Mouse (Mus musculus) adrenal gland, postnatal 36 days (tissue): Measurements from ENCODE around the gene Cnbp. TPM values are rescaled to one million over a fixed set of nuclear protein-coding genes. Genes with fewer than 3 reads are reported as not detected.

ENCODE experiments used
- DNase-seq, 2 experiments: peaks; one replicate each; pipeline ENCODE4 v3.0.0; 2021; ENCODE audit warnings: mixed read lengths in 1 of 2
- long read RNA-seq, 2 experiments: library from polyadenylated mRNA; stranded (forward); transcript quantifications; one replicate each; pipeline ENCODE4 v2.0.0; 2021; ENCODE audit warnings: borderline sequencing depth in 2 of 2
- total RNA-seq, 2 experiments: library from RNA; stranded (reverse); gene quantifications; 2 replicates each; pipeline ENCODE4 v1.2.3; 2021

Gene Cnbp
- total RNA-seq = 100 to 1,000 TPM; 448 to 491 TPM
- long read RNA-seq, experiment 1, transcript Cnbp-201 (5 exons, 2,178 nt) = minor isoform, 142 of 940 reads
- long read RNA-seq, experiment 1, transcript Cnbp-203 (5 exons, 1,661 nt) = minor isoform, 237 of 940 reads
- long read RNA-seq, experiment 1, transcript Cnbp-208 (5 exons, 2,175 nt) = major isoform, 405 of 940 reads
- long read RNA-seq, experiment 1, transcript Cnbp-209 (5 exons, 1,614 nt) = minor isoform, 22 of 940 reads
- long read RNA-seq, experiment 1, partial matches to known transcripts = 9 of 940 reads
- long read RNA-seq, experiment 1, other reads (novel, unspliced or antisense) = 121 of 940 reads
- long read RNA-seq, experiment 2, transcript Cnbp-201 (5 exons, 2,178 nt) = minor isoform, 28 of 240 reads
- long read RNA-seq, experiment 2, transcript Cnbp-203 (5 exons, 1,661 nt) = minor isoform, 66 of 240 reads
- long read RNA-seq, experiment 2, transcript Cnbp-208 (5 exons, 2,175 nt) = major isoform, 104 of 240 reads
- long read RNA-seq, experiment 2, partial matches to known transcripts = 2 of 240 reads
- long read RNA-seq, experiment 2, other reads (novel, unspliced or antisense) = 36 of 240 reads

DNA sequence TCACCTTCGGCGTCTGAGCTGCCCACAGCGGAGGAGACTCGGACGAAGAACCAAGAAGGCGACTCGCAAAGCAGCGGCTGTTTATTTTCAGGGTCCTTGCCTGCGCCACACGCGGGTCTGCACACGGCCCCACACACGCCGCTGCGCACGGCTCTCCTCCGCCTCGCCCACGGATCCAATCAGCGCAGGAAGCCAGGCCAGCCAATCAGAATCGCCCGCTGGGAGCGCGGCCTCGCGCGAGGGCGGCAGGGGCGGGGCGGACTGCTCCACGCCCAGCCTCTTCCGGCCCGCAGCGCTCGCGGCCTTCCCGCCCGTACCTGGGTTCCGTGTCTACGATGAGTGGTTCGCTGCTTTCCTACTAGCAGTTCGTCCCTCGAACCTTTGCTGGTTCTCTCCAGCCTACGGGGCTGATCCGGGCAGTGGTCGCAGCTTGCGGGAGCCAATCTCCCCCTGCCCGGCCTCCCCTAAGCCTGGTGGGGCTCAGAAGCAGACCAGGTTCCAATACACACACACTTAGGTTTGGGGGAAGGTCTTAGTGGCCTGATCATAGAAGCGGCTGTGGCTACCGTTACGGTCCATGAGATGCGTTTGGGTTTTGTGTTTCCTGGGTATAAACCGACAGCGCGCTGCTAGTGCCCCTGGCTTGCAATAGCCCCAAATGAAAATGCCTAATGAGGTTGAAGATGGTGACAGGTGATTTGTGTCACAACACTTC is at the start of gene Cnbp:
Gene Cnbp, minus strand, starts transcription at position 207 of the 715 bp plus-strand sequence.
- DNase-seq = peak; percentile 98 to 99

DNA sequence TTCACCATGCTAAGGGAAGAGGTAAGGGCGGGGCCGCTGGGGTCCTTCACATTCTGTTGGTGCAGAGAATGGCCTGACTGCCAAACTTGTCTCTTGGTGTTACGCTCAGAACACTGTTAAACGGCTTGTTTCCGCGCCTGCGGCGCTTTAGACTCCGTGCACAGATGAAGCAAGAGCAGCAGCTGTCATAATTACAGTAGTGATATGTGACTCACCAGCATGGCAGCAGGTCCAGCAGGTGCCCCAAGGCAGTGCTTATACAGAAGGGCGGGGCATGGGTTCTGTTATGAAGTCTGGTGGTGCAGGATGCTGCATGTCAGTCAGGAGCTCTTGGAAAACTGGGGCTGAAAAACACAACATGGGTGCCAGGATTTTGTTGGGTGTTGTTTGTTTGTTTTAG is 47.1 kb upstream of the Cnbp start:
- peak in 1 of 2 experiments; percentile 21 for DNase-seq

DNA sequence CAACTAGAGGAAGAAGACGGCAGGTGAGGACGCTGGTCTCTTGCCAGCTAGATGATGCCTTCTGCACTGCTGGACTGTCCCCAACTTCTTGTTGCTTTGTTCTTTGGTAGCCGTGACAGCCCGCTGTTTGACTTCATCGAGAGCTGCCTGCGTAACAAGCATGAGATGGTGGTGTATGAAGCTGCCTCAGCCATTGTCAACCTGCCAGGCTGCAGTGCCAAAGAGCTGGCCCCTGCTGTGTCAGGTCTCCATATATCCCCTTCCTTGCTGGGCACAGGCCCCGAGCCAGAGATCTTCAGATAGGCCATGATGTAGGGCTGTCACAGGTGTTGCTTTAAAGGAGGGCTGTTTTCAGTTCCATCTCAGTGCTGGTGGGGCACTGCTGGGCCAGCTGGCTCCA is 43.0 kb upstream of the Cnbp start:
- no peak for DNase-seq

DNA sequence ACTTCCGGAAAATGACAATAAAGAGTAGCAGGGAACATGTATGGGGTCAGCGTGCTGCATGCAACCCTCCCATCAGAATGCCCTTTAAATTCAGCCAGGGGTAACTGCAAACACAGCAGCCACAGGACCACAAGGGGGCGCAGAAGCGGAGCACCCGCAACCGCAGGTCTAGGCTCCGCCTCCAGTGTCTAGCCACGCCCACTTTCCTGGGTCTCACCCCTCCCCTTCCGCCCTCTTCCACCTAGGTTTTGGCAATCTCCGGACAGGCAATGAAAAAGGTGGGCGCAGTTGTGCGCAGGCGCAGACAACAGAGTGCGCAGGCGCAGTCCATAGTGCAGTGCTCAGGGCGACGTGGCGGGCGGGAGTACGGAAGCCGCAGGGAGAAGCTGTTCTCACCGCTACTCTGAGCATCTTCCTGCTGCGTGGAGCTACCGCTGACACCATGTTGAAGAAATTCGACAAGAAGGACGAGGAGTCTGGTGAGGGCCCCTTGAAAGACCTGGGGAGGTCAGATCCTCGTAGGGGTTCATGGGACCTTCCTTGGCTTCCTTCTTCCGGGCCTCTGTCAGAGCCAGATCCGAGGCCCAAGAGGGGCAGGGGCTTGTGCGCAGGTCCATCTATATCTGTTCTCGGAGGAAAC is 36.8 kb upstream of the Cnbp start, which contains the start of gene Copg1:
Gene Copg1, plus strand, starts transcription at position 221 of the 640 bp plus-strand sequence.
- DNase-seq = peak; percentile 100

GRCm38 (mm10) chr6:87886721-87887120 is 35.8 kb upstream of the Cnbp start:
- no peak for DNase-seq

- DNase-seq = peak; percentile 86 to 89
Observed at GRCm38 (mm10) chr6:87882816-87883215, 31.9 kb upstream of the Cnbp start.

GRCm38 (mm10) chr6:87882221-87882620 is 31.3 kb upstream of the Cnbp start:
- no peak for DNase-seq

DNA sequence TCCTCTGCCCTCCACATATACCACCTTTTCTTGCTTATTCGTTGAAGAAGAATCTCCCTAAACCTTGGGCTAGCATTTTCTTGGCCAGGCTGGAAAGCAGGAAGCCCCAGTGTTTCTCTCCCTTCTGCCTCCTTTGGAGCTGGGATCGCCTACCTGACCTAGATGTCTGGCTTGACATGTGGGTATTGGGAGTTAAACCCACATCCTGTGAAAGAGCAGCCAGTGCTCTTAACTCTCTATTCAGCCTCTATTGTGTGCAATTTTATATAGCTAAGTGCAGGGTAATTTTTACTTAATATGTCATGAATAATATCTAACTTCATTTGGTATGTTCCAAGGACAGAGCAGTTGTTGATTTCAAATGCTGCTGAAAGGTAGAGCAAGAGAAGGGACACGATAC is 28.7 kb upstream of the Cnbp start:
- no peak for DNase-seq

- DNase-seq = no peak
Observed at GRCm38 (mm10) chr6:87879010-87879409, 28.1 kb upstream of the Cnbp start.

DNA sequence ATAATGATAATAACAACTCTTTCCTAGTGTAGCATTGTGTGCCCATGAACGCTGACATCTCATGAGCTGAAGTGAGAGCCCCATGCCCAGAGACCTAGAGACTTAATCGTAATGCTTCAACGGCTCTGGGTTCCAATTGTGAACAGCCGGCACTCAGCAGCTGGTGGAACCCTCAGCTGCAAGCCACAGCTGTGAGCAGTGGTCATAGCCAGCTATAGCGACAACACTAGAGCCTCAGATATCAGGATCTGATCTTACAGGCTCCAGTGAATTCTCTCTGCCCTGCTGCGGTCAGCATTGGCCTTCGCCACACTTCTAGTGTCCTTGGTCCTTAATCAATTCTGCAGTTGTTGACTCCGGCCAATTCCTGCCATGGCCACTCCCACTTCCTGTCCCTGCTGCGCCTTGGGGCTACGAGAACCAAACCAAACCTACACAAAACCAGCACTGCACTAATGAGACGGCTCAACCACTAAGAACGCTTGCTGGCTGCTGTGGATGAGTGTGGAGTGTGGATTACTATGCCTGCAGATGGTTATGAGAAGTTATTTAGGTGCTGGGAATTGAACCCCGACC is 25.2 kb upstream of the Cnbp start:
- DNase-seq = peak; percentile 76 to 79

GRCm38 (mm10) chr6:87875562-87875961 is 24.7 kb upstream of the Cnbp start:
- DNase-seq = no peak

DNA sequence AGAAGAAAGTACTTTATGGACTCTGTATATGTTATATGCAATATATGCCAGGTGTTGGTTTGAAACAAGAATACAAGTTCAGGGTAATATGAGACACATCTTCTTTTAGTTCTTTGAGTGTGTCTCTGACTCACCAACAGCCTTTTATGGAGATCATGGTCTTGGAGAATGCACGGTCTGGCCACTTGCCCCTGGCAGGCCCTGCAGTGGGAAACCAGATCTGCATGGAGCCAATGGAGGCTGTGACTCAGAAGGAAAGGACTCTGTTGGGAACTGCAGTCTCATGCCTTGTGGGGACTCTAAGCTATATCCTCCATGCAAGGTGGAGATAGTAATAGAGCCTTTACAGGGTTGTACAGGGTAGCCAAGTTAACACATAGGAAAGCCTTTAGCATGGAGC is 24.2 kb upstream of the Cnbp start:
- DNase-seq = peak; percentile 53 to 75

GRCm38 (mm10) chr6:87873963-87874362 is 23.1 kb upstream of the Cnbp start:
- DNase-seq = no peak

DNA sequence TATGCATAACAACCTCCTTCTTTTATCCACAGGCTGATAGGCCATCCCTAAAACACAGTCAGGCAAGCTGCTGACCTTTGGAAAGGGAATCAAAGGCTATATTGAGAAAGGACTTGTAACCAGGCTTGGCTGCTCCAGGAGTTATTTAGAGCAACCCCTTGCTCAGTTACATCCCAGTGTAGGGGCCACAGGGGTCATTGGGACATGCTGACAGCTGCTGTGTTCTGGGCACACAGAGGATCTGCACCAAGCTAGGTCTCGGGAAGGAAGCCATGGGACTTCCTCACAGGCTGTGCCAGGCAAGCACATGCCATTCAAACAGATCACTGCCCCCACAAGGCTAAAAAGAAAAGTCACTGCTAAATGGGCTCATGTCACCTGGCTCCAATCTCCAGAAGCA is 22.2 kb upstream of the Cnbp start:
- peak in 1 of 2 experiments; percentile 34 for DNase-seq

GRCm38 (mm10) chr6:87871240-87871639 is 20.3 kb upstream of the Cnbp start:
- no peak for DNase-seq

DNA sequence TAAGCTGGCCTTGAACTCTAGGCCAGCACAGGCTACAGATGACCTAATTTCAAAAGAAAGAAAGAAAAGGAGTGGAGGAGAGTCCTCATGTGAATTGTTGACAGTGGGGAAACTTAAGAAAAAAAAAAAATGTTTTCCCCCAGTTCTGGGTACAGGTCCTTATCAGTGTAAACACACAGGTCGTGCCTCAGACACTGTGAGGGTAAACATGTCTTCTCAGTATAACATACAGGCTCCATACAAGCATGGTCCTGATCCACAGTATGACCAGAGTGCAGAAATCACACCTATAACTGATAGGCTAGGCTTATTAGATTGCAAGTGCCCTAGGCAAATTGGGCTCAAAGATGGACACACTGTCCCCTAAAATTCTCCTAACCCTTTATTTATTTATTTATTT is 19.5 kb upstream of the Cnbp start:
- DNase-seq = no peak

DNA sequence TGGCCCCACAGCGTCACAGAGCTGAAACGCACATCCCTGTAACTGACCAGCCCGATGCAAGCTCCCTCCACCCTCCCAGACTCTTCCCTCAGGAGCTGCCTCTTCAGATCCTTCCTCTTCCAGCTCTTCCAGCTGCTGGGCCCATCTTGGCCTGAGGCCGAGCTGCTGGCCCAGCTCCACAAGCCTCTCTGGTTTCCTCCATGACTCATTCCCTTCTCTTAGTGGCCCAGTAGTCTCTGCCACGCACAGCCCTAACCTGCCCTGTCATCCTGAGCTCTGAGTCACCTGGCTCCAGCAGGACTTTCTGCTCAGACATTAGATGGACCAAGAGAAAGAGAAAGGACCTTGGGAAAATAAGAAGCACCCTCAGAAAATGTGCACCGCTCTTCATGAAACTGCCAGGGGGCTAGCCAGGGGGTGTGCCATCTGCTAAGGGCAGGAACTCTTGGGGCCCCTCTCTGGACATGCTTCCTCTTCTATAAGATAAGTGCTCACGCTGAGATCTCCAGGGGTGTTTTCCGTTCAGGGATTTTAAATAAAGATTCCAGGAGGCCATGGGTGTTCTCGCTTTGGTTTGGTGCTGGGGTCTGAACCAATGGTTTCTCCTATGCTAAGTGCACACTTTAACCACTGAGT is 18.1 kb upstream of the Cnbp start:
- peak; percentile 93 to 94 for DNase-seq

DNA sequence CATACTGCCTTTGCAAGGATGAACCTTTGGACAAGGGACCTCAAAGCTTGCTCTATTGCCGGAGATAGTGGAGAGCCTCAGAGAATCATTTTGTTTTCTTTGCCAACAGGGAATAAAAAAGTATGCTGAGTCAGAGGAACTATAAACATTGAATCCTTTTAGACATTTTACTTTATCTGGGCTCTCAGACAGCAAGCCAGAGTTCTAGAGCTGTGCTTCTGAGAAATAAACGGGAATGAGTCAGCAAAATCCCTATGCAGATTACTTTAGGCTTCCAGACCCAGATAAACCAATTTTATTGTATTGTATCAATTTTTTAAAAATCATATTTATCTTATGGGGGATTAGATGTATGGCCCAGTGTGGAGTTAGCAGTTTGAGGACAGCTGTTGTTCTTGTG is 16.4 kb upstream of the Cnbp start:
- no peak for DNase-seq

GRCm38 (mm10) chr6:87866211-87866610 is 15.3 kb upstream of the Cnbp start:
- DNase-seq = no peak

- peak in 1 of 2 experiments; percentile 44 for DNase-seq
Observed at GRCm38 (mm10) chr6:87857071-87857470, 6.2 kb upstream of the Cnbp start.

- DNase-seq = no peak
Observed at GRCm38 (mm10) chr6:87853446-87853845, 2.5 kb upstream of the Cnbp start.

DNA sequence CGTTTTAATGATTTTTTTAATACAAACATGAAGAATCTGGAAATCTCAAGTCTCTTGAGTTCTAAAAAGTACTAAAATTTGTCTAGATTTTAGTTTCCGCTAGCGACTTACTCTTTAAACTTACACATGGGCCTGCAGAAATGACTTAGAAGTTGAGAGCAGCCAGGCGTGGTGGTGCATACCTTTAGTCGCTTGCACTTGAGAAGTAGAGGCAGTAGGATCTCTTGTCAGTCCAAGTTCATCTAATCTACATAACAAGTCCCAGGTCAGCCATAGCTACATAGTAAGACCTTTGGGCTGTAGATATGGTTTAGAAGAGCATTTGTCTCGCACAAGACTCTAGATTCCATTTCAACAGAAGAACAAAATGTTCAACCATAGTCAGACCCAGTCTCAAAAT is 965 bp upstream of the Cnbp start:
- no peak for DNase-seq
